14 mouse cellular contexts compared by ENCODE assay signal in genomic region chr11:11931688-11932087, GRCm38 (mm10). TPM values are rescaled to one million over a fixed set of nuclear protein-coding genes. Genes with fewer than 3 reads are reported as not detected.
DNase-seq lines count a peak whose midpoint lies in the region; ATAC-seq and TF ChIP-seq lines count a peak whose summit lies in the region.
"Had no signal": no experiment of that assay in that cellular context is flagged by ENCODE, and none has a peak within 500 bp of the region (broad histone marks: within the 10 kb centered on the region; RNA-seq: fewer than 3 reads in every experiment).

No protein-coding gene starts in this region.

- intact Hi-C loops in heart, postnatal 14 days (cut with DNase I) = no loop called here

- H3K36me3 ChIP-seq in heart, embryonic 15.5 days = peaks cover 59% of the 10 kb centered on the region
- H3K36me3 ChIP-seq in midbrain, embryonic 12.5 days = peaks cover 59% of the 10 kb centered on the region
- peaks cover 8% of the 10 kb centered on the region; the same call in 1 of the 2 replicates for H3K36me3 ChIP-seq in midbrain, postnatal 0 days (ENCODE audit: insufficient read depth, low read length)
- peaks cover 69% of the 10 kb centered on the region for H3K36me3 ChIP-seq in limb, embryonic 12.5 days

- H3K9me3 ChIP-seq in heart, embryonic 15.5 days (replicated peaks) = no peaks in the 10 kb centered on the region
- no peaks in the 10 kb centered on the region for H3K9me3 ChIP-seq in midbrain, embryonic 12.5 days
- H3K9me3 ChIP-seq in midbrain, postnatal 0 days (ENCODE audit: low read length) = no peaks in the 10 kb centered on the region
- no peaks in the 10 kb centered on the region for H3K9me3 ChIP-seq in limb, embryonic 12.5 days
- H3K9me3 ChIP-seq: hindbrain, embryonic 15.5 days had no signal

- ATAC-seq in heart, embryonic 15.5 days (replicated peaks; ENCODE audit: insufficient number of reproducible peaks, insufficient read depth, low FRiP score, low read depth) = no peak
- ATAC-seq in midbrain, embryonic 12.5 days (ENCODE audit: low FRiP score, low read depth) = no peak
- no peak for ATAC-seq in midbrain, postnatal 0 days (ENCODE audit: low FRiP score)
- no peak for ATAC-seq in limb, embryonic 12.5 days (ENCODE audit: insufficient number of reproducible peaks, insufficient read depth, low FRiP score, low TSS enrichment, low read depth)

- no peak overlapping the region for H3K4me2 ChIP-seq in heart, embryonic 15.5 days
- no peak overlapping the region for H3K4me2 ChIP-seq in midbrain, embryonic 12.5 days (replicated peaks)
- no peak overlapping the region for H3K4me2 ChIP-seq in midbrain, postnatal 0 days (ENCODE audit: low read depth, low read length, poor library complexity, severe bottlenecking)
- no peak overlapping the region for H3K4me2 ChIP-seq in limb, embryonic 12.5 days
- H3K4me2 ChIP-seq: hindbrain, embryonic 15.5 days had no signal

- H3K9ac ChIP-seq in heart, embryonic 15.5 days = no peak overlapping the region
- H3K9ac ChIP-seq in midbrain, embryonic 12.5 days (replicated peaks) = no peak overlapping the region
- no peak overlapping the region for H3K9ac ChIP-seq in midbrain, postnatal 0 days (replicated peaks; ENCODE audit: low read length, poor library complexity, severe bottlenecking)
- no peak overlapping the region for H3K9ac ChIP-seq in limb, embryonic 12.5 days (replicated peaks)
- H3K9ac ChIP-seq: hindbrain, embryonic 15.5 days; liver, embryonic 14.5 days had no signal

- H3K4me3 ChIP-seq in cerebellum, adult 2 months (replicated peaks; ENCODE audit: insufficient read depth, low read depth, low read length) = no peak overlapping the region
- H3K4me3 ChIP-seq in heart, embryonic 15.5 days = no peak overlapping the region
- no peak overlapping the region for H3K4me3 ChIP-seq in midbrain, embryonic 12.5 days
- H3K4me3 ChIP-seq in midbrain, postnatal 0 days (ENCODE audit: low read depth, low read length) = no peak overlapping the region
- no peak overlapping the region for H3K4me3 ChIP-seq in limb, embryonic 12.5 days (replicated peaks)
- H3K4me3 ChIP-seq: hindbrain, embryonic 15.5 days; myocyte had no signal

- H3K27me3 ChIP-seq in cerebellum, adult 2 months (ENCODE audit: control insufficient read depth, insufficient read depth, low read length) = no peaks in the 10 kb centered on the region
- H3K27me3 ChIP-seq in heart, embryonic 15.5 days = no peaks in the 10 kb centered on the region
- no peaks in the 10 kb centered on the region for H3K27me3 ChIP-seq in midbrain, embryonic 12.5 days
- H3K27me3 ChIP-seq in midbrain, postnatal 0 days (ENCODE audit: insufficient read depth, low read length) = no peaks in the 10 kb centered on the region
- H3K27me3 ChIP-seq in limb, embryonic 12.5 days = no peaks in the 10 kb centered on the region
- H3K27me3 ChIP-seq: hindbrain, embryonic 15.5 days had no signal

- DNase-seq in cerebellum, adult 2 months = no peak
- DNase-seq in cerebellum, adult 9-10 months = no peak
- DNase-seq in heart, postnatal 14 days = no peak
- no peak for DNase-seq in midbrain, postnatal 0 days (ENCODE audit: low spot score)
- no peak for DNase-seq in layer of hippocampus, postnatal 10 days (ENCODE audit: low spot score in 2 of 2)
- DNase-seq: adrenal gland, postnatal 10 days; kidney, adult 9 months had no signal

- no peak for TF ChIP-seq CTCF in cerebellum, adult 2 months (IDR thresholded peaks at IDR 0.05; ENCODE audit: borderline replicate concordance, insufficient read depth, low read depth, low read length)
- TF ChIP-seq CTCF in midbrain, postnatal 0 days (IDR thresholded peaks at IDR 0.05) = no peak

- 39% methylated on average over 5 of the region's 5 CpGs for WGBS in cerebellum, adult 2 months
- WGBS in heart, embryonic 15.5 days = 58% methylated on average over 5 of the region's 5 CpGs
- WGBS in midbrain, embryonic 12.5 days = 75% methylated on average over 5 of the region's 5 CpGs
- WGBS in midbrain, postnatal 0 days = 65% methylated on average over 5 of the region's 5 CpGs
- WGBS in limb, embryonic 12.5 days = 74% methylated on average over 5 of the region's 5 CpGs

- H3K27ac ChIP-seq in cerebellum, adult 2 months (ENCODE audit: insufficient read depth, low read length) = 0 out of 2 replicates have a peak overlapping the region, but pooled peaks have one; percentile 69
- H3K27ac ChIP-seq in heart, embryonic 15.5 days = peak overlapping the region; percentile 62
- H3K27ac ChIP-seq in midbrain, embryonic 12.5 days (replicated peaks) = 0 out of 2 replicates have a peak overlapping the region, but pooled peaks have one; percentile 12
- H3K27ac ChIP-seq in midbrain, postnatal 0 days (ENCODE audit: low read depth, low read length) = no peak overlapping the region
- peak overlapping the region; percentile 74 for H3K27ac ChIP-seq in limb, embryonic 12.5 days
- H3K27ac ChIP-seq: hindbrain, embryonic 15.5 days; liver, embryonic 14.5 days had no signal

- no peaks in the 10 kb centered on the region for H3K4me1 ChIP-seq in cerebellum, adult 2 months (ENCODE audit: control insufficient read depth, insufficient read depth, low read length)
- H3K4me1 ChIP-seq in heart, embryonic 15.5 days (replicated peaks) = peaks cover 15% of the 10 kb centered on the region
- H3K4me1 ChIP-seq in midbrain, embryonic 12.5 days = no peaks in the 10 kb centered on the region
- no peaks in the 10 kb centered on the region for H3K4me1 ChIP-seq in midbrain, postnatal 0 days (ENCODE audit: insufficient read depth, low read length)
- H3K4me1 ChIP-seq in limb, embryonic 12.5 days (replicated peaks) = peaks cover 1% of the 10 kb centered on the region; the same call in 1 of the 2 replicates
- H3K4me1 ChIP-seq: hindbrain, embryonic 15.5 days had no signal

- no peak for TF ChIP-seq POLR2A in cerebellum, adult 2 months (IDR thresholded peaks at IDR 0.05; ENCODE audit: borderline replicate concordance, insufficient read depth, low read length)

RNA-seq across cellular contexts. Expression of gene Ddc, which starts 33.7 kb away (rescaled TPM):
- 11.0 and 13.1 TPM in 2 replicates for polyA plus RNA-seq in cerebellum, adult 2 months (2012; rRNA removed)
- 92.1 and 115 TPM in 2 replicates for polyA plus RNA-seq in heart, embryonic 15.5 days (2015; fragmentation: Nextera tagmentation; extraction: Ambion mirVana)
- total RNA-seq in heart, postnatal 14 days (2021) = 1 to 10 TPM; 3.1 to 5.8 TPM
- 18.7 and 26.2 TPM in 2 replicates for polyA plus RNA-seq in midbrain, embryonic 12.5 days (2016; fragmentation: Nextera tagmentation; extraction: Ambion mirVana)
- total RNA-seq in midbrain, postnatal 0 days (2014; rRNA removed) = 27.4 and 35.0 TPM in 2 replicates
- 23.0 and 23.4 TPM in 2 replicates for polyA plus RNA-seq in midbrain, postnatal 0 days (2015; fragmentation: Nextera tagmentation; extraction: Ambion mirVana)
- 11.9 and 13.0 TPM in 2 replicates for polyA plus RNA-seq in limb, embryonic 12.5 days (2016; fragmentation: Nextera tagmentation; extraction: Ambion mirVana)
- total RNA-seq in layer of hippocampus, postnatal 10 days (2021) = 1 to 10 TPM; 7.1 to 8.9 TPM
- total RNA-seq: common myeloid progenitor, adult 5-6 weeks had no signal
